Mouse (Mus musculus) stomach, embryonic 15.5 days (tissue): ENCODE results near the gene Pias1. TPM values are rescaled to one million over a fixed set of nuclear protein-coding genes. Genes with fewer than 3 reads are reported as not detected.

Experiments used
- ATAC-seq: fragments of 200-750 bp; cut with Nextera tagmentation; 2 replicates; pipeline ENCODE4 v1.8.0; 2017; ENCODE audit warnings: low read depth, moderate number of reproducible peaks, moderate TSS enrichment; ENCODE audit not compliant: insufficient read depth, low FRiP score
- H3K27ac ChIP-seq: fragments of 300-500 bp; sonication (generic); 2 replicates; pipeline ENCODE4 v1.5.1; 2015; ENCODE audit warnings: mild to moderate bottlenecking, inconsistent platforms
- H3K27me3 ChIP-seq: fragments of 300-500 bp; sonication (generic); replicated peaks from 2 replicates; pipeline ENCODE4 v1.6.1; 2015; ENCODE audit warnings: inconsistent platforms
- H3K36me3 ChIP-seq: fragments of 300-500 bp; sonication (generic); 2 replicates; pipeline ENCODE4 v1.6.1; 2015; ENCODE audit warnings: inconsistent platforms
- H3K4me1 ChIP-seq: fragments of 300-500 bp; sonication (generic); 2 replicates; pipeline ENCODE4 v1.6.1; 2015; ENCODE audit warnings: inconsistent platforms
- H3K4me2 ChIP-seq: fragments of 300-500 bp; sonication (generic); 2 replicates; pipeline ENCODE4 v1.6.1; 2015; ENCODE audit warnings: mild to moderate bottlenecking, inconsistent platforms
- H3K4me3 ChIP-seq: fragments of 300-500 bp; sonication (generic); replicated peaks from 2 replicates; pipeline ENCODE4 v1.5.1; 2015; ENCODE audit warnings: inconsistent platforms
- H3K9ac ChIP-seq: fragments of 300-500 bp; sonication (generic); 2 replicates; pipeline ENCODE4 v1.6.1; 2015; ENCODE audit warnings: inconsistent platforms
- H3K9me3 ChIP-seq: fragments of 300-500 bp; sonication (generic); 2 replicates; pipeline ENCODE4 v1.6.1; 2016; ENCODE audit warnings: inconsistent platforms
- WGBS: fragments of 180-500 bp; shearing (Covaris S2); methylation state at CpG from one replicate; pipeline ENCODE4 v1.1.7; 2015; 5-methylcytosine and 5-hydroxymethylcytosine counted together
- polyA plus RNA-seq: library from polyadenylated mRNA; unstranded; fragments of >200 nt; fragmentation: Nextera tagmentation; extraction: Ambion mirVana; gene quantifications from 2 replicates; pipeline ENCODE4 v1.2.1, GENCODE M21; 2015

Gene Pias1
- 46.7 and 48.0 TPM in 2 replicates for polyA plus RNA-seq

- 83% methylated on average over 5 of the region's 5 CpGs for WGBS
- no peak for ATAC-seq
These were observed at the start of gene Pias1 for GRCm38 (mm10) chr9:62987824-62988223. Gene Pias1 (minus strand): TSS chr9:62987924.

GRCm38 (mm10) chr9:63035431-63035830 is 47.7 kb upstream of the Pias1 start:
- no peak for ATAC-seq
- Histone ChIP-seq H3K4me3 (no peak overlapping the region), H3K9me3 (no peaks in the 10 kb centered on the region), H3K4me2 (no peak overlapping the region), H3K4me1 (no peaks in the 10 kb centered on the region), H3K27me3 (no peaks in the 10 kb centered on the region), H3K36me3 (no peaks in the 10 kb centered on the region), H3K9ac (no peak overlapping the region), H3K27ac (no peak overlapping the region)
- WGBS = 78% methylated on average over 2 of the region's 2 CpGs

More at GRCm38 (mm10) chr9:62987824-62988223, at the start of gene Pias1:
- Histone ChIP-seq H3K9me3 (no peaks in the 10 kb centered on the region), H3K4me3 (no peak within 1 kb of the TSS), H3K4me2 (no peak within 1 kb of the TSS), H3K36me3 (no peaks in the 10 kb centered on the region), H3K9ac (no peak within 1 kb of the TSS), H3K27ac (no peak within 1 kb of the TSS), H3K4me1 (no peaks in the 10 kb centered on the region), H3K27me3 (no peaks in the 10 kb centered on the region)

- Histone ChIP-seq H3K27me3 (no peaks in the 10 kb centered on the region), H3K4me2 (peak overlapping the region; percentile 32), H3K36me3 (no peaks in the 10 kb centered on the region), H3K4me3 (no peak overlapping the region), H3K4me1 (no peaks in the 10 kb centered on the region), H3K9me3 (no peaks in the 10 kb centered on the region), H3K9ac (no peak overlapping the region), H3K27ac (peak overlapping the region; percentile 51; the same call in 1 of the 2 replicates)
- no peak for ATAC-seq
- WGBS = 50% methylated on average over 13 of the region's 13 CpGs
These were observed 43.5 kb upstream of the Pias1 start for GRCm38 (mm10) chr9:63031011-63031782.

- Histone ChIP-seq H3K9ac (no peak overlapping the region), H3K36me3 (no peaks in the 10 kb centered on the region), H3K27ac (no peak overlapping the region), H3K4me3 (no peak overlapping the region), H3K27me3 (no peaks in the 10 kb centered on the region), H3K4me1 (no peaks in the 10 kb centered on the region), H3K4me2 (no peak overlapping the region), H3K9me3 (no peaks in the 10 kb centered on the region)
- no peak for ATAC-seq
- 83% methylated on average over 1 of the region's 1 CpGs for WGBS
These were observed 34.8 kb upstream of the Pias1 start for GRCm38 (mm10) chr9:63022486-63022885.

GRCm38 (mm10) chr9:63007371-63007770 is 19.6 kb upstream of the Pias1 start:
- Histone ChIP-seq H3K9ac (no peak overlapping the region), H3K27ac (no peak overlapping the region), H3K9me3 (no peaks in the 10 kb centered on the region), H3K36me3 (no peaks in the 10 kb centered on the region), H3K27me3 (no peaks in the 10 kb centered on the region), H3K4me3 (no peak overlapping the region), H3K4me2 (no peak overlapping the region), H3K4me1 (no peaks in the 10 kb centered on the region)
- 89% methylated on average over 4 of the region's 4 CpGs for WGBS
- no peak for ATAC-seq

GRCm38 (mm10) chr9:63006081-63006820 is 18.5 kb upstream of the Pias1 start:
- no peaks in the 10 kb centered on the region for H3K9me3 ChIP-seq

GRCm38 (mm10) chr9:62998561-62998960 is 10.8 kb upstream of the Pias1 start:
- H3K4me3 ChIP-seq = no peak overlapping the region
- no peaks in the 10 kb centered on the region for H3K36me3 ChIP-seq
- no peak overlapping the region for H3K27ac ChIP-seq
- 24% methylated on average over 3 of the region's 3 CpGs for WGBS
- H3K27me3 ChIP-seq = no peaks in the 10 kb centered on the region
- no peak for ATAC-seq
- no peaks in the 10 kb centered on the region for H3K9me3 ChIP-seq
- no peak overlapping the region for H3K9ac ChIP-seq
- no peaks in the 10 kb centered on the region for H3K4me1 ChIP-seq
- H3K4me2 ChIP-seq = no peak overlapping the region

More at GRCm38 (mm10) chr9:63006081-63006820, 18.5 kb upstream of the Pias1 start:
- Histone ChIP-seq H3K4me2 (no peak overlapping the region), H3K4me3 (no peak overlapping the region), H3K4me1 (no peaks in the 10 kb centered on the region), H3K9ac (no peak overlapping the region), H3K27me3 (no peaks in the 10 kb centered on the region), H3K27ac (no peak overlapping the region), H3K36me3 (no peaks in the 10 kb centered on the region)
- ATAC-seq = no peak
- WGBS = 68% methylated on average over 6 of the region's 6 CpGs

- Histone ChIP-seq H3K27ac (no peak overlapping the region), H3K4me2 (no peak overlapping the region), H3K4me1 (no peaks in the 10 kb centered on the region), H3K27me3 (no peaks in the 10 kb centered on the region), H3K36me3 (no peaks in the 10 kb centered on the region), H3K9me3 (no peaks in the 10 kb centered on the region), H3K9ac (no peak overlapping the region), H3K4me3 (no peak overlapping the region)
- ATAC-seq = no peak
- 81% methylated on average over 3 of the region's 3 CpGs for WGBS
These were observed 9.9 kb upstream of the Pias1 start for GRCm38 (mm10) chr9:62997626-62998025.

- H3K9me3 ChIP-seq = no peaks in the 10 kb centered on the region
- H3K4me3 ChIP-seq = no peak overlapping the region
- 14% methylated on average over 2 of the region's 2 CpGs for WGBS
- no peaks in the 10 kb centered on the region for H3K4me1 ChIP-seq
- H3K36me3 ChIP-seq = no peaks in the 10 kb centered on the region
- ATAC-seq = no peak
- H3K4me2 ChIP-seq = no peak overlapping the region
- no peaks in the 10 kb centered on the region for H3K27me3 ChIP-seq
- no peak overlapping the region for H3K27ac ChIP-seq
- no peak overlapping the region for H3K9ac ChIP-seq
These were observed 7.5 kb upstream of the Pias1 start for GRCm38 (mm10) chr9:62995186-62995585.

GRCm38 (mm10) chr9:62990134-62990533 is 2.4 kb upstream of the Pias1 start:
- Histone ChIP-seq H3K4me1 (no peaks in the 10 kb centered on the region), H3K4me3 (no peak overlapping the region), H3K4me2 (no peak overlapping the region), H3K27me3 (no peaks in the 10 kb centered on the region), H3K36me3 (no peaks in the 10 kb centered on the region), H3K9me3 (no peaks in the 10 kb centered on the region), H3K9ac (no peak overlapping the region), H3K27ac (no peak overlapping the region)
- WGBS = 96% methylated on average over 3 of the region's 3 CpGs
- ATAC-seq = no peak

GRCm38 (mm10) chr9:62980777-62981202 is 6.9 kb downstream of the Pias1 start:
- Histone ChIP-seq H3K4me2 (peak overlapping the region; percentile 90), H3K27ac (peak overlapping the region; percentile 98), H3K9me3 (no peaks in the 10 kb centered on the region), H3K36me3 (no peaks in the 10 kb centered on the region), H3K4me3 (peak overlapping the region; percentile 73), H3K4me1 (0 out of 2 replicates have a peak, but pooled peaks cover 4% of the 10 kb centered on the region), H3K27me3 (no peaks in the 10 kb centered on the region), H3K9ac (peak overlapping the region; percentile 95)
- WGBS = under 1% methylated on average over 37 of the region's 38 CpGs
- peak; percentile 96 for ATAC-seq

GRCm38 (mm10) chr9:62980162-62980776 is 7.5 kb downstream of the Pias1 start:
- Histone ChIP-seq H3K9ac (peak overlapping the region; percentile 95), H3K36me3 (no peaks in the 10 kb centered on the region), H3K4me2 (peak overlapping the region; percentile 78), H3K27me3 (no peaks in the 10 kb centered on the region), H3K4me3 (peak overlapping the region; percentile 73), H3K27ac (peak overlapping the region; percentile 98), H3K9me3 (no peaks in the 10 kb centered on the region), H3K4me1 (0 out of 2 replicates have a peak, but pooled peaks cover 4% of the 10 kb centered on the region)
- 0% methylated on average over 53 of the region's 63 CpGs for WGBS
- peak; percentile 65 for ATAC-seq
